Mouse (Mus musculus) MEL-GATA-1-ER (cell line): ENCODE results near the gene Sstr4.

ENCODE experiments used
- DNase-seq: peaks from one replicate; pipeline ENCODE4 v3.0.0-alpha.2; 2012; ENCODE audit warnings: low read depth; ENCODE audit errors: extremely low read depth

Sstr4 gene

DNA sequence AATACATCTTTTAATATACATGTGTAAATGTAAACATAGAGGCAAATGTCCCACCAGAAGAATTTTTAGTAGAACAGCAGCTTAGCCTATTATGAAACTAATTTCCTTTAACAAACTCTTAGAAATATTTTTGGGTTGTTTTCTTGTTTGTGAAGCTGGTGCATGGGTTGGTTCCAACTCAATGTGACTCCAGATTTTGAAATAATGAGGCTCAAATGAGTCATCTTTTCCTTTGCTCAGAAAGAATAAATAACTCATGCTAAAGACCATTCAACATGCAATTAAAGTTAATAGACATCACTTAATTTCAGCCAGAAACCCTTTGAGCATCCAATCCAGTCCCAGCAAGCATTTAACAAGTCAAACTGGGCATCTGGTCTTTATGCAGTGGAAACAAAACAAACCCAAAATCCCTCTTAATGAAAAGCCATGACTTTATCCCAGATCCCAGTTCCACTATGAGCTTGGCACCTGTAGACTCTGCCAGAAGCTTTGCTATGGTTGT is 33.9 kb downstream of the Sstr4 start:
- no peak for DNase-seq

DNA sequence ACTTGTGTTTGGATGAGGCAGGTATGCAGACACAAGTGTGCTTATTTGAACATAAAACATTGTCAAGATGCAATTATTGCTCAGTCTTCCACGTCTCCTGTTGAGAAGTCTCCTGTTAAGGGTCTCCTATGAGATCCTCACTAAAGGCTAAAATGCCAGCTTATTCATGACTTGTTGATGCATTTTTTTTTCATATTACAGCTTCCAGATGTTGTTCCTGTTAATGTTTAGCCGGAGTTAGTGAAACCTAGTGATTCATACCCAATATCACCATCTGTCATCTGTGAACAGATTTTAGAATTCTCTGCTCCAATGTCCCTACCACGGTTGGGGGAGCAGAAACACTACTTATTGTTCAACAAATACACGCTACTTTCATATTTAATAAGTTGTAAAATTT is 35.8 kb downstream of the Sstr4 start:
- DNase-seq = no peak

DNA sequence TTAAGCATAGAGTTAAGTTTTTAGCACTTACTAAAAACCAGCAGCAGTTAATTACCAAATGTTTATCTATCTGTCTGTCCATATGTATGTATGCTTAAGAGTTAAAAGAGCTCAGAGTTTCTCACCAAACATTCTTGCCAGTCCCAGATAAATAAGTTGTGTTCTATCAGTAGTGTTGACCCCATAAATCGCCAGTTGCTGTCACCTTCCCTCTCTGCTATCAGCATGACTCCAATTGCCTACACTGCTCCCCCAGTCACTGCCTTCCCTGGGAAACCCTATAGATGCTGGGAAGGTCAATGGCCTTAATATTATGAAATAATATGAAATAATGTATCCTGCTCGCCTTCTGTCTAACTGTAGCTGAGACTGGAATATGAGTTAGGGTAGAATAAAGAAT is 37.2 kb downstream of the Sstr4 start:
- DNase-seq = no peak

DNA sequence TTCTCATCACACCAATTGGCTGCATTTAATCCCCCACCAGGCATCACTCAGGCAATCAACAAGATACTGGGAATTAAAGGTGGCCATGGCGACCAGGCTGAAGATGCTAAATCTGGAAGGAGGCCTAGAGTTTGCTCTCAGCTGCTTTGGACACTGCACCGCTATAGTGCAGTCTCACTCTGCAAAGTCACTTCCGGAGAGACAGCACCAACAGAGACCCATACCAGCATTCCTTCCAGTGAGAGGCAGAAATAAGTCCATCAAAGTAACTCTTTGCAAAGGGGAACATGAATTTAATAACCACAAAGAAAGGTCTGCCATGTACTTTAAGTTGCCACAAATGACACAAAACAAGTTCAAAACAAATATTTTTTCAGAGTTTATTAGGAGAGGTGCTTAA is 41.1 kb downstream of the Sstr4 start:
- DNase-seq = no peak

DNA sequence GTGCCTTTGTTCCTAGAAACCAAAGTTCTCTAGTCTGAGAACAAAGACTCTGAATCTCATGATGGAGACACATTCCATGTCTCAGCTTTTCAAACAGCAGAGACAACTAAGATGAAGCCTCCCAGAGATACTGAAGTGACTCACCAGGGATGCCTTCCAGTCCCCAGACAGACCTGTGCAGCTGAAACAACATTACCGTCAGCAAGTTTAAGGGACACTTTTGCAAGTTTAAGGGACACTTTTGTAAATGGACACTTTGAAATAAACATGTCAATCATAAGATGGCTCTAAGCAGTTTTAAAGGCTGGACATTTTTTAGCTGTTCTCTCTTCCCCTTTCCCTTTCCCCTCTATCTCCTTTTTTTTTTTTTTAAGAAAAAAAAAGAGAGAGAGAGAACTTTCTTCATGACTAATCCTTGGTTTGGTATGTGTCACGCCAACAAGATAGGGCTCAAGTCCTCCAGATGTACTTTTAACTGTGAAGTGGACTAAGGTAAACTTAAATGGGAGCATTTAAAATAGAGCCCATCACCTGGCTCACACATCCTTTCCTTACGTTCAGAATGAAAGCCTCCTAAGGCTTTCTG is 44.6 kb downstream of the Sstr4 start:
- DNase-seq = no peak

DNA sequence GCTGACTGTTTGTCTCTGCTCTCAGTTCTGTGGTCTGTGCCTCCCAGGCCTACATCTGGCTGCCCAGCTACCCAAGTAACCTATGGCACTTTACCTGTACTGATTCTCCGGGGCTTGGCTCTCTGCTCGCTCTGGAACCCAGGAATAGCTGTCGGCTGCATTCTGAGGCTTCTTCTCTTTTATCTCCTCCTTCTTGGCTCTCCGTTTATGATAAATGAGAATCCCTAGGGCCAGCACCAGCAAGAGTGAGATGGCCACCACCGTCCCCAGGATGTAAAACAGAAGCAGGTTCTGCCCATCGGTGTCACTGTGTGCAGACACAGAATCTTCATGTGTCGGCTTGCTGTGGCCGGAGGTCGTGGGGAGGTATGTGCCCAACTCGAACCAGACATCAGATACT is 46.3 kb downstream of the Sstr4 start:
- no peak for DNase-seq

DNA sequence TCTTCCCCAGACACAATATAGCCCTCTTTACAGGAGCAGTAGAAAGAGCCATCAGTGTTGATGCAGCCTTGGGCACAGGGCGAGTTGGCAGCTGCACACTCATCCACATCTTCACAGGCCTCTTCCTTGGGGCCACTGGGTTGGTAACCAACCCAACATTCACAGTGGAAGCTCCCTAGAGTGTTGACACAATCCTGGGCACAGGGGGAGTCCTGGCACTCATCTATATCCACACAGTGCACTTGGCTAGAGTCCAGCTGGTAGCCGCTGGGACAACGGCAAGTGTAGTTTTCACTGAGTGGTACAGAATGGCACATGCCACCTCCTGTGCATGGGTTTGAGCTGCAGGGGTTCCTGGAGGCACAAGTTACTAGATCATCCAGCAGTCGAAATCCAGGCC is 47.0 kb downstream of the Sstr4 start:
- DNase-seq = no peak

DNA sequence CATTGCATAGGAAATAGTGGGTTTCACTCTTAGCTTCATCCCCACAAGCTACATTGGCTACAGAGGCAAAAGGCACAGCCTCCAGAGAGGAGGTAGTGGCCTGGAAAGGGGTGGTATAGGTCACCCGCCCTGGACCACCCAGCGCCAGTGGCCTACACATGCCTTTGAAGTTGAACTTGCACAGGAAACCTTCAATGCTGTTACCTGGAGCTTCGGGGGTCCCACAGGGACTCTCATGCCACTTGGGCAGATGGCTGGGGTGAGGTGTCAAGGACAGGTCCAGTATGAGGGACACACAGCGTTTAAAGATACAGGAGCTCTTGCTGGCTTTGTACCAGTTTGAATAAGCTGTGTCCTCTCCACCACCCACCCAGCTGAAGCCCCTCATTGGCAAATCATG is 47.6 kb downstream of the Sstr4 start:
- DNase-seq = no peak

DNA sequence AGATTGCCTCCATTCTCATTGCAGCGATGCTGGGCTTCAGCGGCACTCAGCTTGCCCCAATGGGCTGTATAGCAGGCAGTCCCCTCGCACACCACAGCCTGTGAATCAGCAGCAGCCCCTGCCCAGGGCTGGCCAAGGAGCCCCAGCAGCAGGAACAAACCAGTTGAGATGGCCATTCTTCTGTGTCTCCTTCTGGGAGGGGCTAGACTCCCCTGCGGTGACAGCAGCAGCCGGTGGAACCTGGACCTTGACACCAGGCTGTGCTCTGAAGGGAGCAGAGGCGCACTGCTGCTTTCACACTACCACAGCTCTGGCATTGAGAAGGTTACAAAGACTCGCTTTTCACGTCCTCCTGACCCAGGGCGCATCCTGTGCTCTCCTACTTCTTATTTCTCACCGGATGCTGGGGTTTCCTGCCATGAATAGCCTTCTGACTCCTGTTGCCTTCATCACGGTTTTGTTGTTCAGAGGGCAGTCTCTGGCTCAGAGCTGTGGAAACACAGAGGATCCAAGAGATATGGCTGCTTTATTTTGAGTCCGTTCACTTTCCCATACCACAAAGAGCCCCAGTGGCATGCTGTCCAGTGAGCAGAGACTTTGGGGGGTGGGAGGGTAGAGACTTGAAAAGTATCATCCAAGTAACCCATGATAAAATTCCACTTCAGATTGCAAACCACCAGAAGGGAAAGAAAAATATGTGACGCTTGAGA is 48.3 kb downstream of the Sstr4 start, which contains the start of gene Cd93:
Cd93 (minus strand) TSS at position 315 of the 710 bp plus-strand sequence.
- DNase-seq = no peak

DNA sequence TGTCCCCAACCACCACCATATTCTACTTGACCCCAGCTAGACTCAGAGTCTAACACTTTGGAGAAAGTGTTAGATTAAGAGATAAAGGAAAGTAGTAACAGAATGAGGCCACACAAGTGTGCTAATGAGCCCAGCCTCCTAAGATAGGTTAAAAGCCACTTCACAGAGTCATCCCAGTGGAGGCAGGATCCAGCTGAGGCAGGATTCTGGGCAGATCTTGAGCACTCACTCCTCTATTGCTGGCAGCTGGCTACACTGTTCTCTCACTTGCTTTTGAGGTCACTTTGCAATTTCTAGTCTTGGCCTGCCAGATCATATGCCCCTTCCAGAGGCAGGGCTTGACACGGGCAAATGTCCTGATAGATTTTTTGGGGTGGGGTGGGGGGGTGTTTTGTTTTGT is 49.3 kb downstream of the Sstr4 start:
- no peak for DNase-seq

DNA sequence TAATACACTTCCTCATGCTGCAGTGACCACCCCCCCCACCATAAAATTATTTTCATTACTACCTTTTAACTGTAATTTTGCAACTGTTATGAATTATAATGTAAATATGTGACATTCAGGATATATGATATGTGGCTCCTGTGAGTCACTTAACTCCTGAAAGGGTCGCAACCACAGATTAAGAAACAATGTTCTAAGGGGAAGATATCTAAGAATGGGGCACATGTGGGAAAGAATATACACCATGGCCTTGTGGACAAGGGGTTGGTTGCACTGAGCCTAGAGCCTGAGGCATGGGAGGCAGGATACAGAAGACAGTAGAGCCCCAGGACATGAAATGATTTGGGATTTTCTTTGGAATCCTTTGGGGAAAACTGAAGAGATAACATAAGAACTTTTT is 50.5 kb downstream of the Sstr4 start:
- DNase-seq = no peak
